Mouse (Mus musculus) A20 (cell line): ENCODE data around the gene 1700016H13Rik.

Source experiments
- DNase-seq: peaks from one replicate; pipeline ENCODE4 v3.0.0-alpha.2; 2011; ENCODE audit warnings: low read depth, low spot score

Gene 1700016H13Rik

GRCm38 (mm10) chr5:103655346-103656118, at the start of gene 1700016H13Rik:
TSS of gene 1700016H13Rik (minus strand) at chr5:103656010.
- peak; percentile 90 for DNase-seq

- DNase-seq = no peak
These were observed 49.5 kb upstream of the 1700016H13Rik start for GRCm38 (mm10) chr5:103705331-103705730.

GRCm38 (mm10) chr5:103702527-103702926, 46.7 kb upstream of the 1700016H13Rik start:
- DNase-seq = peak; percentile 74

GRCm38 (mm10) chr5:103701466-103701865, 45.7 kb upstream of the 1700016H13Rik start:
- DNase-seq = peak; percentile 65

GRCm38 (mm10) chr5:103700661-103701060, 44.9 kb upstream of the 1700016H13Rik start:
- DNase-seq = peak; percentile 45

- DNase-seq = peak; percentile 85
These were observed 43.7 kb upstream of the 1700016H13Rik start for GRCm38 (mm10) chr5:103699537-103699936.

GRCm38 (mm10) chr5:103698577-103698976, 42.8 kb upstream of the 1700016H13Rik start:
- DNase-seq = peak; percentile 40

GRCm38 (mm10) chr5:103697875-103698491, 42.2 kb upstream of the 1700016H13Rik start:
- peak; percentile 48 for DNase-seq

GRCm38 (mm10) chr5:103694094-103694493, 38.3 kb upstream of the 1700016H13Rik start:
- no peak for DNase-seq

- peak; percentile 27 for DNase-seq
These were observed 37.3 kb upstream of the 1700016H13Rik start for GRCm38 (mm10) chr5:103693041-103693641.

GRCm38 (mm10) chr5:103692531-103693040, 36.8 kb upstream of the 1700016H13Rik start:
- no peak for DNase-seq

- peak; percentile 95 for DNase-seq
These were observed 36.1 kb upstream of the 1700016H13Rik start, which contains the start of gene Aff1 for GRCm38 (mm10) chr5:103691624-103692530. TSS of gene Aff1 (plus strand) at chr5:103692374.

GRCm38 (mm10) chr5:103691171-103691570, 35.4 kb upstream of the 1700016H13Rik start:
- peak; percentile 46 for DNase-seq

GRCm38 (mm10) chr5:103690190-103690589, 34.4 kb upstream of the 1700016H13Rik start:
- DNase-seq = no peak

GRCm38 (mm10) chr5:103689645-103690044, 33.8 kb upstream of the 1700016H13Rik start:
- DNase-seq = no peak

GRCm38 (mm10) chr5:103681824-103682223, 26.0 kb upstream of the 1700016H13Rik start:
- DNase-seq = no peak

GRCm38 (mm10) chr5:103680381-103680780, 24.6 kb upstream of the 1700016H13Rik start:
- peak; percentile 78 for DNase-seq

GRCm38 (mm10) chr5:103678974-103679373, 23.2 kb upstream of the 1700016H13Rik start:
- no peak for DNase-seq

GRCm38 (mm10) chr5:103677894-103678293, 22.1 kb upstream of the 1700016H13Rik start:
- DNase-seq = no peak

GRCm38 (mm10) chr5:103676289-103676881, 20.6 kb upstream of the 1700016H13Rik start:
- no peak for DNase-seq

GRCm38 (mm10) chr5:103674482-103674881, 18.7 kb upstream of the 1700016H13Rik start:
- DNase-seq = no peak
